Mouse (Mus musculus) layer of hippocampus, postnatal 10 days (tissue): ENCODE data around the gene Cct4. TPM values are rescaled to one million over a fixed set of nuclear protein-coding genes. Genes with fewer than 3 reads are reported as not detected.

Experiments used
- DNase-seq, 2 experiments: peaks; one replicate each; pipeline ENCODE4 v3.0.0; 2021; ENCODE audit warnings: low spot score in 2 of 2
- long read RNA-seq: library from polyadenylated mRNA; stranded (forward); transcript quantifications from one replicate; pipeline ENCODE4 v2.0.0, GENCODE M21; 2023
- total RNA-seq, 2 experiments: library from RNA; stranded (reverse); gene quantifications; 2 replicates each; pipeline ENCODE4 v1.2.3; 2021

Gene Cct4
- 100 to 1,000 TPM; 139 to 143 TPM for total RNA-seq
- long read RNA-seq, transcript Cct4-204 (14 exons, 2,484 nt): major isoform, 247 of 265 reads
- long read RNA-seq, partial matches to known transcripts: 3 of 265 reads
- long read RNA-seq, other reads (novel, unspliced or antisense): 15 of 265 reads

- DNase-seq: peak; percentile 85 to 91
Measured at GRCm38 (mm10) chr11:22990393-22991126, at the start of gene Cct4. TSS of gene Cct4 (plus strand) at chr11:22990519.

GRCm38 (mm10) chr11:22949101-22949500 is 41.2 kb upstream of the Cct4 start:
- no peak for DNase-seq

GRCm38 (mm10) chr11:22950131-22950530 is 40.2 kb upstream of the Cct4 start:
- no peak for DNase-seq

GRCm38 (mm10) chr11:22952668-22953067 is 37.7 kb upstream of the Cct4 start:
- no peak for DNase-seq

GRCm38 (mm10) chr11:22956346-22956745 is 34.0 kb upstream of the Cct4 start:
- DNase-seq: no peak

- DNase-seq: peak; percentile 37 to 66
Measured at GRCm38 (mm10) chr11:22956830-22957229, 33.5 kb upstream of the Cct4 start.

- no peak for DNase-seq
Measured at GRCm38 (mm10) chr11:22957791-22958374, 32.4 kb upstream of the Cct4 start.

- no peak for DNase-seq
Measured at GRCm38 (mm10) chr11:22962101-22962500, 28.2 kb upstream of the Cct4 start.

GRCm38 (mm10) chr11:22964401-22964800 is 25.9 kb upstream of the Cct4 start:
- DNase-seq: no peak

GRCm38 (mm10) chr11:22965503-22965902 is 24.8 kb upstream of the Cct4 start:
- no peak for DNase-seq

- no peak for DNase-seq
Measured at GRCm38 (mm10) chr11:22969486-22969885, 20.8 kb upstream of the Cct4 start.

GRCm38 (mm10) chr11:22970546-22970945 is 19.8 kb upstream of the Cct4 start:
- no peak for DNase-seq

GRCm38 (mm10) chr11:22971835-22972709 is 18.2 kb upstream of the Cct4 start, which contains the start of gene Zrsr1:
TSS of gene Zrsr1 (plus strand) at chr11:22972005.
- peak; percentile 46 to 61 for DNase-seq

GRCm38 (mm10) chr11:22972746-22973526 is 17.4 kb upstream of the Cct4 start:
- peak; percentile 72 to 83 for DNase-seq

- DNase-seq: no peak
Measured at GRCm38 (mm10) chr11:22973599-22973998, 16.7 kb upstream of the Cct4 start.

GRCm38 (mm10) chr11:22978215-22978614 is 12.1 kb upstream of the Cct4 start:
- no peak for DNase-seq

- no peak for DNase-seq
Measured at GRCm38 (mm10) chr11:22978711-22979110, 11.6 kb upstream of the Cct4 start.

- no peak for DNase-seq
Measured at GRCm38 (mm10) chr11:22979221-22979620, 11.1 kb upstream of the Cct4 start.

- no peak for DNase-seq
Measured at GRCm38 (mm10) chr11:22981041-22981440, 9.3 kb upstream of the Cct4 start.

GRCm38 (mm10) chr11:22981543-22981950 is 8.8 kb upstream of the Cct4 start:
- peak in 1 of 2 experiments; percentile 42 for DNase-seq
